Mouse (Mus musculus): ENCODE results near the gene Ceacam9. TPM values are rescaled to one million over a fixed set of nuclear protein-coding genes. Genes with fewer than 3 reads are reported as not detected.

Gene Ceacam9
- total and polyA plus RNA-seq, 3 experiments, result not detected

GRCm38 (mm10) chr7:16700583-16700982 is 21.1 kb upstream of the Ceacam9 start:
- Histone ChIP-seq H3K4me3 (ENCODE audit: control insufficient read depth in 1 of 2, insufficient read depth in 1 of 2, low read depth in 2 of 2, low read length in 2 of 2) (no peak overlapping the region), H3K4me1 (ENCODE audit: control insufficient read depth in 1 of 2, insufficient read depth in 2 of 2, low read length in 2 of 2) (no peaks in the 10 kb centered on the region), H3K79me2 (ENCODE audit: control insufficient read depth, insufficient read depth, low read length, poor library complexity) (no peaks in the 10 kb centered on the region), H3K36me3 (ENCODE audit: control insufficient read depth in 1 of 2, insufficient read depth in 2 of 2, low read length in 2 of 2) (no peaks in the 10 kb centered on the region), H3K27me3 (ENCODE audit: control insufficient read depth in 1 of 2, insufficient read depth in 2 of 2, low read length in 2 of 2) (peaks cover 7 to 9% of the 10 kb centered on the region in 2 experiments; a peak in 3 of 4 replicates), H3K9ac (ENCODE audit: control insufficient read depth, low read depth, low read length, poor library complexity, severe bottlenecking) (no peak overlapping the region), H3K27ac (ENCODE audit: control insufficient read depth, low read depth, low read length) (no peak overlapping the region), H3K9me3 (replicated peaks; ENCODE audit: insufficient read depth, low read length) (no peaks in the 10 kb centered on the region)
- no peak for DNase-seq (ENCODE audit: low read depth, low spot score)
- TF ChIP-seq TBP (IDR thresholded peaks at IDR 0.05; ENCODE audit: low read depth, low read length) (no peak), ETS1 (IDR thresholded peaks at IDR 0.05; ENCODE audit: low read depth, low read length) (no peak), SMC3 (IDR thresholded peaks at IDR 0.05; ENCODE audit: low read depth, low read length) (no peak), MYB (IDR thresholded peaks at IDR 0.05; ENCODE audit: low read depth, low read length) (no peak), CTCF (IDR thresholded peaks at IDR 0.05 in 2 of 3, conservative IDR thresholded peaks at IDR 0.05 in 1 of 3; ENCODE audit: control insufficient read depth in 1 of 3, insufficient read depth in 1 of 3, low read depth in 2 of 3, low read length in 3 of 3, poor library complexity in 1 of 3, severe bottlenecking in 1 of 3) (no peak), CHD1 (IDR thresholded peaks at IDR 0.05; ENCODE audit: low read depth, low read length) (no peak), GATA1 (IDR thresholded peaks at IDR 0.05; ENCODE audit: low read depth, low read length) (no peak), ZKSCAN1 (IDR thresholded peaks at IDR 0.05; ENCODE audit: low read depth, low read length) (no peak), POLR2A (IDR thresholded peaks at IDR 0.05; ENCODE audit: control insufficient read depth in 1 of 2, insufficient read depth in 1 of 2, low read depth in 1 of 2, low read length in 2 of 2, poor library complexity in 1 of 2) (no peak), USF2 (IDR thresholded peaks at IDR 0.05; ENCODE audit: borderline replicate concordance in 1 of 2, insufficient read depth in 1 of 2, low read depth in 1 of 2, low read length in 2 of 2) (no peak), GABPA (IDR thresholded peaks at IDR 0.05; ENCODE audit: low read depth, low read length) (no peak), USF1 (IDR thresholded peaks at IDR 0.05; ENCODE audit: low read depth, low read length) (no peak), MAZ (IDR thresholded peaks at IDR 0.05; ENCODE audit: low read depth, low read length) (no peak), MAFK (IDR thresholded peaks at IDR 0.05; ENCODE audit: borderline replicate concordance, low read depth, low read length) (no peak), MAX (IDR thresholded peaks at IDR 0.05; ENCODE audit: low read length) (no peak), TCF12 (IDR thresholded peaks at IDR 0.05; ENCODE audit: low read depth, low read length) (no peak), POLR2AphosphoS2 (IDR thresholded peaks at IDR 0.05; ENCODE audit: low read length) (no peak), ELF1 (IDR thresholded peaks at IDR 0.05; ENCODE audit: low read depth, low read length) (no peak), ZC3H11A (IDR thresholded peaks at IDR 0.05; ENCODE audit: low read depth, low read length) (no peak), EP300 (IDR thresholded peaks at IDR 0.05; ENCODE audit: low read depth in 1 of 2, low read length in 2 of 2) (no peak)

GRCm38 (mm10) chr7:16706385-16706784 is 15.3 kb upstream of the Ceacam9 start:
- no peaks in the 10 kb centered on the region for H3K9me3 ChIP-seq (replicated peaks; ENCODE audit: insufficient read depth, low read length)
- no peak overlapping the region for H3K9ac ChIP-seq (ENCODE audit: control insufficient read depth, low read depth, low read length, poor library complexity, severe bottlenecking)
- no peaks in the 10 kb centered on the region for H3K4me1 ChIP-seq (ENCODE audit: control insufficient read depth in 1 of 2, insufficient read depth in 2 of 2, low read length in 2 of 2)
- no peaks in the 10 kb centered on the region for H3K36me3 ChIP-seq (ENCODE audit: control insufficient read depth in 1 of 2, insufficient read depth in 2 of 2, low read length in 2 of 2)
- H3K27me3 ChIP-seq (ENCODE audit: control insufficient read depth in 1 of 2, insufficient read depth in 2 of 2, low read length in 2 of 2), result peaks cover 8 to 12% of the 10 kb centered on the region in 2 experiments; a peak in 3 of 4 replicates
- no peaks in the 10 kb centered on the region for H3K79me2 ChIP-seq (ENCODE audit: control insufficient read depth, insufficient read depth, low read length, poor library complexity)
- no peak overlapping the region for H3K27ac ChIP-seq (ENCODE audit: control insufficient read depth, low read depth, low read length)
- no peak for DNase-seq (ENCODE audit: low read depth, low spot score)
- TF ChIP-seq BHLHE40 (IDR thresholded peaks at IDR 0.05; ENCODE audit: borderline replicate concordance, low read depth, low read length) (no peak), POLR2AphosphoS2 (IDR thresholded peaks at IDR 0.05; ENCODE audit: low read length) (no peak), MEF2A (IDR thresholded peaks at IDR 0.05; ENCODE audit: extremely low read depth, insufficient replicate concordance, low read depth, low read length, poor library complexity, severe bottlenecking) (no peak), POLR2AphosphoS5 (IDR thresholded peaks at IDR 0.05; ENCODE audit: borderline replicate concordance, low read depth, low read length) (no peak), CTCF (IDR thresholded peaks at IDR 0.05 in 2 of 3, conservative IDR thresholded peaks at IDR 0.05 in 1 of 3; ENCODE audit: control insufficient read depth in 1 of 3, insufficient read depth in 1 of 3, low read depth in 2 of 3, low read length in 3 of 3, poor library complexity in 1 of 3, severe bottlenecking in 1 of 3) (no peak), TAL1 (IDR thresholded peaks at IDR 0.05; ENCODE audit: low read length) (no peak), ZKSCAN1 (IDR thresholded peaks at IDR 0.05; ENCODE audit: low read depth, low read length) (no peak), ZNF384 (IDR thresholded peaks at IDR 0.05; ENCODE audit: low read depth, low read length) (no peak), USF2 (IDR thresholded peaks at IDR 0.05; ENCODE audit: borderline replicate concordance in 1 of 2, insufficient read depth in 1 of 2, low read depth in 1 of 2, low read length in 2 of 2) (no peak), TBP (IDR thresholded peaks at IDR 0.05; ENCODE audit: low read depth, low read length) (no peak)
- no peak overlapping the region for H3K4me3 ChIP-seq (ENCODE audit: control insufficient read depth in 1 of 2, insufficient read depth in 1 of 2, low read depth in 2 of 2, low read length in 2 of 2)
